Mouse (Mus musculus) G1E (cell line): Measurements from ENCODE around the gene Immt.

Experiments
- CTCF ChIP-seq: IDR thresholded peaks from 2 replicates; pipeline ENCODE4 v1.5.1; 2012; ENCODE audit warnings: low read depth, low read length, inconsistent platforms, mixed read lengths
- GATA1 ChIP-seq: IDR thresholded peaks from 2 replicates; pipeline ENCODE4 v1.6.1; 2012; ENCODE audit warnings: borderline replicate concordance, low read length, inconsistent platforms, mixed read lengths
- GATA2 ChIP-seq: IDR thresholded peaks from 2 replicates; pipeline ENCODE4 v1.6.1; 2012; ENCODE audit warnings: low read depth, low read length, inconsistent platforms, borderline replicate concordance
- POLR2AphosphoS5 ChIP-seq: IDR thresholded peaks from 2 replicates; pipeline ENCODE4 v1.6.1; 2012; ENCODE audit warnings: low read depth, low read length, inconsistent platforms; ENCODE audit not compliant: insufficient replicate concordance
- TAL1 ChIP-seq: conservative IDR thresholded peaks from 2 replicates; pipeline ENCODE4 v1.6.1; 2012; ENCODE audit warnings: low read depth, low read length, inconsistent platforms, mixed read lengths

GRCm38 (mm10) chr6:71826869-71827268, 4.3 kb upstream of the Immt start, which contains the start of gene Mrpl35:
- TF ChIP-seq CTCF, result no peak
- no peak for TF ChIP-seq GATA1
- no peak for TF ChIP-seq GATA2
- no peak for TF ChIP-seq TAL1
- no peak for TF ChIP-seq POLR2AphosphoS5
